Mouse (Mus musculus) heart, adult 11 months (tissue): Measurements from ENCODE around the gene AU015836.
"Not testable (repeated sequence)": the region's sequence is repeated elsewhere in the genome, so short reads cannot be mapped to it uniquely, and the experiment has no call there.

Experiments used
- DNase-seq: peaks from one replicate; pipeline ENCODE4 v3.0.0; 2022

The AU015836 gene

DNA sequence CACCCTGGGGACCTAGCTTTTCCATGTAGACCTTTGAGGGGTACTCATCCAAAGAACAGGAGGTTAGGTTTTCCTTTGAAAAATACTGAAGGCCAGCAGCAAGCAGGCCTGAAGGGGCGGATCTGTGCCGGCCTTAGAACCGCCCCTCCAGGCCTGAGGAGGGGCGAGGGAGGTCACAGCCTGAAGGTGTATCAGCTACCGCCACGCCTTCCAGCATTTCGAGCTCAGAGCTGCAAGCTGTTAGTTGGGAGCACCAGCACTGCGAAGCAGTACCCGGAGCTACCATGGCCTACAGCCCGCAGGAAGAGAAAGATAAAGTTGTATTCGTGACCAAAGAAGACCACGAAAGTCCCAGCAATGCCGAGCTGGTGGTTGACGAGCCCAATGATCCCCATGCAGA is at the start of gene AU015836:
Gene AU015836 (plus strand): TSS at position 216 of the 400 bp plus-strand sequence.
- DNase-seq, result no peak

DNA sequence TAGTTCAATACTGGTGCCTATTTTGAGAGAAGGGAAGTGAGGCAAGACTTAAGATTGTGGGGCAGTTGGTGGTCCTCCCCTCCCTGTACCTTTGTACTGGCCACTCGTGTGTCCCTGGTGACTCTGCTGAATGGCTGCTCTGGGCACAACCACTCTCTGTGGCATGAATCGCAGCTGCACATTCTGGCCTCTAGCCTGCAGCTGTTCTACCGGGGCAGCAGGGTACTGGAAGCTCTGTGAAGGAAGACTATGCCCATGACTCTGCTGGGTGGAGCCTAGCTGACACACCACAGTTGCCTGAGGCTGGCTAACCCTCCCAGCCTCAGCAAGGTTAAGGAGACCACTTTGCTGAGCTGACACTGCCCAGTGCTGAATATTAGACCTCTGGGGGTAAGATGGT is 49.4 kb upstream of the AU015836 start:
- DNase-seq, result peak; percentile 80

- DNase-seq, result no peak
Measured at GRCm38 (mm10) chrX:93928379-93928778, 40.1 kb upstream of the AU015836 start.

DNA sequence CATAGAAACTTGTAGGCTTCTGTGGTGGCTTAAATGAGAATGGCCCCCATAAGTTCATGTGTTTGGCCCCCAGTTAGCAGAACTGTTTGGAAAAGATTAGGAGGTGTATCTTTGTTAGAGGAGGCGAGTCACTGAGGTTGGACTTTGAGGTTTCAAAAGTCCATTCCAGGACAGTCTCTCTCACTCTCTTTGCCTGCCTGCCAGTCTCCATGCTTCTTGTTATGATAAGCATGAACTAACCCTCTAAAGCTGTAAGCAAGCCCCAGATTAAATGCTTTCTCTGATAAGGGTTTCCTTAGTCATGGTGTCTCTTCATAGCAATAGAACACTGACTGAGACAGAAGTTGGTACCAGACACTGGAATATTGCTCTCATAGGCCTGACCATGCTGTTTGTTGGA is 39.7 kb upstream of the AU015836 start:
- no peak for DNase-seq

GRCm38 (mm10) chrX:93931694-93932093 is 36.8 kb upstream of the AU015836 start:
- DNase-seq, result no peak

DNA sequence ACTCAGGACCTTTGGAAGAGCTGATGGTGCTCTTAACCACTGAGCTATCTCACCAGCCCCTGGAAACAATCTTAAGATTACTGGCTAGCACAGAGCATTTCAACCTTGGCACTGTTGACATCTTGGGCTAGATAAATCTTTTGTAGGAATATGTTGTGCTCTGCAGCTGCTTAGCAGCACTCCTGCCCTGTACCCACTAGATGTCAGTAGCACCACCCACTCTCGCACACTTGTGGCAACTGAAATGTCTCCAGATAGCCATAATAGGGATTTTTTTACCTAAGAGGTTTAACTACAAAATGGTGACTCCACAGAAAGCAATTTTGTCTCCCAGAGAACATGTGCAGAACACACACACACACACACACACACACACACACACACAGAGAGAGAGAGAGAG is 11.7 kb upstream of the AU015836 start:
- DNase-seq, result no peak

GRCm38 (mm10) chrX:93958502-93958901 is 10.0 kb upstream of the AU015836 start:
- no peak for DNase-seq

DNA sequence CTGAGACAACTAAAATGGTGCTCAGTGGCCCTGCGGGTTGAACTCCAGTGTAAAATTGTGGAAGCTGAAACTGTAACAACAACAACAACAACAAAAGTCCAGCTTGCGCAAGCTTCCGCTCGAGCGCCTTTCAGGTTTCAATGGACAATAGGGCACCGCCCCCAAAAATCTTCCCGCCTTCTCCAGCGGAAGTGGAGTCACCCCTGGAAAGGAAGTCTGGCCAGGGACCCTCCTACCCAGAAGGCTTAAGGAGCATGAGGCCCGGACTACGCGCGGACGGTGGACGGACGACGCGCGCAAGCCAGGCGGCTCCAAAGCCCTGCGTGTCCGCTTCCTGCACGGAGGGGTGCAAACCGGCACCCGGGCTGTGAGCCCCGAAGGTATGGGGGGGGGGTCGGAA is 11.9 kb downstream of the AU015836 start:
- no peak for DNase-seq

DNA sequence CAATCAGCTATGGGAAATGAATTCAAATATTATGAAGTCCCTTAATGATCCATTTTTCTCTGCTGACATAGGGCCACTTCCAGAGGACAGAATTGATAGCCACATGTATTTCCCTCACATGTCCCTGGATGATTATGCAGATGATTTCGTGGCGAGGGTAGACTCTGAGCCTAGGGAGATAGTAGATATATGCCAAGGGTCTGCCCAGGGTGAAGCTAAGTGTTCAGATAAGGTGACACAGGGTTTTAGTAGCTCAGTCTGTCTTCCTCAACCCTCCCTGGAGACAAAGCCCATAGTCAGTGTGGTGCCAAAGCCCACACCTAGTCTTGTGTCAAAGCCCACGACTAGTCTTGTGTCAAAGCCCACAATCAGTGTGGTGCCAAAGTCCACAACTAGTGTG is 13.7 kb downstream of the AU015836 start:
- DNase-seq, result no peak

DNA sequence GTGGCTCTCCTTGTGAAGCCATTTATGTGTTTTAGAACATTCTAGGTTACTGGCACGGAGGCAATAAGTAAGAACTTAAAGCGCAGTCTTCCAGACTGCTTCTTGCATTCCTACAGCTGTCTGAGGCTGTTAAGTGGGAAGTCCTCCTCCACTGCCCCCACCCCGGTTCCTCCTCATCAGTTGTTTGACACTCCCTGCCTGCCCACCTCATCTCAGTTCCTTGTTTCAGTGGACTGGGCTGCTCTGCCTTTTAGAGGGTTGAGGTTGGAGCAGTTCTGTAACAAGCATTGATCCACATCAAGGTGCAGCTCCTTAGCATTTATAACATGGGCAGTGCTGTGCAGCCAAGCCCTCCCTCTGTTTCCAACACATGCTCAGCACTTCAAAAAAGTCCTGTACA is 16.6 kb downstream of the AU015836 start:
- not testable (repeated sequence) for DNase-seq

DNA sequence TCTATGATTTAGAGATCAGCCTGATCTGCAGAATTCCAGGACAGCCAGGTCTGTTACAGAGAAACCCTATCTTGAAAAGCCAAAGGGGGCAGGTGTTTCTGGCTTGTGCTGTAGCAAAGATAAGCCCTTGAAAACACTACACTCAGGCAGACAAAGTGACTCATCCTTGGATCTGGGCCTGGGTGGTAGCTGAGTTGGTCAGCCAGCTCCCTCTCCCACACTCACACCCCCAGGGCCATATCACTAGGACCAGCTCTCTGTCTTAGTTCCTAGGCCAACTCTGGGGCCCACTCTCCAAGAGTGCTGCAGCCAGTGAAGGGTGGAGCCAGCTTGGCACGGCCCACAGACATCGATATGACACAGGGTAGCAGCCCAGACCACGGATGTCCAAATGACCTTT is 38.5 kb downstream of the AU015836 start:
- DNase-seq, result peak; percentile 75

DNA sequence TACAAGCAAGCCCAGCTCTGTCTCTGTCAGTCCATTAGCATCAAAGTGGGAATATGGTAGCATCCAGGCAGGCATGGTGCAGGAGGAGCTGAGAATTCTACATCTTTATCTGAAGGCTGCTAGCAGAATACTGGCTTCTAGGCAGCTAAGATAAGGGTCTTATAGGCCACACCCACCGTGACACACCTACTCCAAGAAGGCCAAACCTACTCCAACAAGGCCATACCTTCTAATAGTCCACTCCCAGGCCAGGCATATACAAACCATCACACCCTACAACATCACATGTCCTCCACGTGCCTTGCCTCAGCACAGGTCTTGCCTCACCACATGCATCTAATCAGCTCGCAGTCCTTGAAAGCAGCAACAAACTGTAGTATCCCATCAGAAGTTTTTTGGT is 41.0 kb downstream of the AU015836 start:
- peak; percentile 18 for DNase-seq

DNA sequence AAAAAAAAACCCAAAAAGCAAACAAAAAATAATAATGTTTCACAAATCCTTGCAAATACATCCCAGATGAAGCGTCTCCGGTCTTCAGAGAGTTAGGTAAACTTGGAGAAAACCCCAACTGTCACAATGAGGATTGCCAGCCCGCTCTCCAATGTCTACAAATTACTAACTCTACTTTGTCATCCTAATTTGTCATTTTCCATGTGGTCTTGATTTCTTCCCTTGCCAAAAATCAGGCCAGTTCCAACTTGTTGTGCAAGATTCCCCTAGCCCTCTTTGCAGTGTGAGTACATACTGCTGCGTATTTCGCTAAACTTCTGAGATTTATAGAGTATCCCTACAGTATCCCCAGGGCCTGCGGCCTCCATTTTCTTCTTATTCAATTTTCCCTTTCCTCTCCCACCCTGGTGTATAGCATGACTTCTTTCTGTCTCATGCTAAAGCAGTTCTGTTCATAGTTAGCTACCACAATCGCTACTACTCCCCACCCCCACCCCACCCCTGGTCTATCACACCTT is 43.3 kb downstream of the AU015836 start:
- no peak for DNase-seq

DNA sequence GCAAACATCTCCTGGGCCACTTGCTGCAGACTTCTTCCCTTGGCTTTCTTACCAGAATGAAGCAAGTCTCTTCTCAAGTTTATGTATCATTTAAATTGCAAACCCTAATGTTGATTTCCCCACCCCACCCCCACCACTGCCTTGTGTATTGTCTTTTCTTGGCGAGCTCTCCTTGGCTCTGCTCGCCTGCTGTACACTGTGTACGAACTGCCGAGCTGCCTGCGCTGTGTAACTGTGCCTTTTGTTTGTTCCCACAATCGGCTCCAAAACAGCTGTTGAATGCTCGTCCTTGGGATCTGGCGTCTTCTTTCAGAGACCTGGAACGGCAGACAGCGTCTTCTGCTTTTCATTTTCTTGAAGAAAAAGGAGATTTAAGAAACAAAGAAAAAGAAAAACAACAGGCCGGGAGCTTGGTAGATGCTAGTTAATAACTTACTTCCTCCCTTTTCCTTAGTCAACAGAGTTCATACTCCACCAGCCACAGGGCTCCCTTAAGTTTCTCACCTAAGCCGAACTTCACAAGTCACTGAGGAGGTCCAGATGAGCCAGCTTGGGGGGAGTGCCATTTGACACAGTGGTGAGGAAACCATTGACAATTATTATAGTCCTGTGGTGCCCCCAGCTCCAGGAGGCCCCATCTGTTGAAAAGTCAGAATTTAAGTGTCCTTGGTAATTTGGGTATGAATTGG is 44.2 kb downstream of the AU015836 start:
- DNase-seq, result peak; percentile 92

GRCm38 (mm10) chrX:94016891-94017290 is 48.4 kb downstream of the AU015836 start:
- DNase-seq, result no peak

DNA sequence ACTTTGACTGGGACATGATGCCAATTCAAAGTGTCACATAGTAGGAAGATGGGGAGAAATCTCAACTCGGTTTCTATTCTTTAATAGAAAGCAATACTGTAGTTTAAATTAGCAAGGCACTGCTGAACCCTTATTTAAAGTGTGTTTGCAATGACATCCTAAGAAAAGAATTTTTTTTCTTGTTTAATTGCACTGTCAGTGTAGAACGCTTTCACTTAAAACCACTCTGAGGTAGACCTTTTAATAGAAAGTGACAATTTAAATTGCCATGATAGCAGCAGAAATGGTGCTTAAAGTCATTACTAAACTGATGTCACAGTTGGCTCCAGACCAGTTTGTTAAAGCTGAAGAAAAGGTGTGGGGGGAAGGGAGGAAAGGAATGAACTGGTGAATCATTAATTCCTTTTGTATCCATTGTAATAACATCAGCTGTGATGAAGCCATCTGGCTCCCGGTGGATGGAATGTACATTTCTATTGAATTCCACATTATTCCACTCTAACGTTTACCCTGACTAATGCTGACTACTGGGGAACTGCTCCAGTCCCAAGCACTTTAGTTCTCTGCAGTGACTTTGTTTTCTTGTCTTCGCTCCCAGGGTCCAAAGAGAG is 53.9 kb downstream of the AU015836 start:
- no peak for DNase-seq
